Mouse (Mus musculus) layer of hippocampus, adult 18-20 months (tissue): ENCODE data around the gene Olfr361. TPM values are rescaled to one million over a fixed set of nuclear protein-coding genes. Genes with fewer than 3 reads are reported as not detected.
"Not testable (repeated sequence)": the region's sequence is repeated elsewhere in the genome, so short reads cannot be mapped to it uniquely, and the experiment has no call there.

Experiments used
- DNase-seq, 2 experiments: peaks; one replicate each; pipeline ENCODE4 v3.0.0; 2022; ENCODE audit warnings: low spot score in 2 of 2
- long read RNA-seq: library from polyadenylated mRNA; stranded (forward); transcript quantifications from one replicate; pipeline ENCODE4 v2.0.0, GENCODE M21; 2021
- total RNA-seq, 2 experiments: library from RNA; stranded (reverse); gene quantifications; 2 replicates each; pipeline ENCODE4 v1.2.3; 2021

Gene Olfr361
- total RNA-seq: not detected
- long read RNA-seq: 0 reads

DNA sequence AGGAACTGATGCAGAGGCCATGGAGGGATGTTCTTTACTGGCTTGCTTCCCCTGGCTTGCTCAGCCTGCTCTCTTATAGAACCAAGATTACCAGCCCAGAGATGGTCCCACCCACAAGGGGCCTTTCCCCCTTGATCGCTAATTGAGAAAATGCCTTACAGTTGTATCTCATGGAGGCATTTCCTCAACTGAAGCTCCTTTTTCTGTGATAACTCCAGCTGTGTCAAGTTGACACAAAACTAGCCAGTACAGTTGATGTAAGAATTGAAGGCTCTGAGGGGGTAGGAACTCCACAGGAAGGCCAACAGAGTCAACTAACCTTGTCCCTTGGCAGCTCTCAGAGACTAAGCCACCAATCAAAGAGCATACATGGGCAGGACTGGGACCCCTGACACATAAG lies at the start of gene Olfr361:
Gene Olfr361, minus strand, starts transcription at position 101 of the 400 bp plus-strand sequence.
- not testable (repeated sequence) for DNase-seq

DNA sequence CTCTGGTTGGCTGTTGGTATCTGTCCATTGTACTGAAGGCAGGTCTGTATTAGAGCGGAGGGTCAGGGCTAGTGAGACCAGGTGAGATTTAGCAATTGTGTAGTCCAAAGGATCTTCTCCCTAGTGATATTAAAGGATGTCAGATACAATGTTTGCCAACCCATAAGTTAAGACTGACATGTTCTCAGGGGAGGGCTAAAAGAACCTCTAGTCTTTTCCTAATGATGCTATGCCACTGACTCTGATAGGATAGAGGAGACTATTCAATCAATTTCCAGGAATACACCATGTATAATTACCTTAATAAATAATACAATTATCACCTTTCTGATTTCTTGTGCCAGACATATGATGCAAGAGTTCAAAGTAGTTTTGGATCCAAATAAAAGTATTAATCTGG lies 28.7 kb upstream of the Olfr361 start, which contains the start of gene Olfr362:
Gene Olfr362, minus strand, starts transcription at position 101 of the 400 bp plus-strand sequence.
- no peak for DNase-seq

DNA sequence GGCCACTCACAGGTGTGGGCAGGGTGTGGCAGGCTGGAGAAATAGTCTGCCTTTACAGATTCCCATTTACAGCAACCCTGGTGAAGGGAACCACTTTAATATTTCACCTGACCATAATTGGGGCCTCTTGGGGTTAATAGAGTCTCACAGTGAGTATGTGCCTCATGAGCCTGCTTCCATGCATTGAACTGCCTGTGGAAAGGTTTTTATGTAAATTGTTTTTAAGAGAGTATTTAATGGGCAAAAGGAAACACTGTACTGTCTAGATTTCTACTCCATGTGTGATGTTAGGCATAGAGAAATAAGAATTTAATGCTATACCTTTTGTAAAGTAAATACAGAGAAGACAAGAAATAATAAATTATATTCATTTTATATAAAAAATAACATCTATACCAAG lies 23.6 kb downstream of the Olfr361 start, which contains the start of gene Olfr360:
Gene Olfr360, plus strand, starts transcription at position 301 of the 400 bp plus-strand sequence.
- DNase-seq: no peak

Other genes starting within 250 kb of the Olfr361 start
- not detected for gene Olfr350, start 243.0 kb downstream of the Olfr361 start, total RNA-seq
- gene Olfr351, start 226.6 kb downstream of the Olfr361 start, total RNA-seq: not detected
- gene Olfr352, start 220.8 kb downstream of the Olfr361 start, total RNA-seq: not detected
- not detected for gene Olfr353, start 196.4 kb downstream of the Olfr361 start, total RNA-seq
- gene Olfr354, start 183.6 kb downstream of the Olfr361 start, total RNA-seq: not detected
- gene Olfr355, start 160.4 kb downstream of the Olfr361 start, total RNA-seq: not detected
- not detected for gene Olfr356, start 152.2 kb downstream of the Olfr361 start, total RNA-seq
- not detected for gene Olfr357, start 95.5 kb downstream of the Olfr361 start, total RNA-seq
- not detected for gene Olfr358, start 80.0 kb downstream of the Olfr361 start, total RNA-seq
- not detected for gene Olfr360, start 23.5 kb downstream of the Olfr361 start, total RNA-seq
- not detected for gene Olfr362, start 28.6 kb upstream of the Olfr361 start, total RNA-seq
- gene Olfr364-ps1, start 50.0 kb upstream of the Olfr361 start, total RNA-seq: not detected
- under 1 TPM in 1 of 2 experiments, not detected in 1; 0.07 TPM for gene Olfr365, start 98.9 kb upstream of the Olfr361 start, total RNA-seq
- not detected for gene Olfr366, start 122.3 kb upstream of the Olfr361 start, total RNA-seq
- not detected for gene Olfr368, start 237.2 kb upstream of the Olfr361 start, total RNA-seq